Mouse (Mus musculus): ENCODE measurements around the gene Dvl3.

DNA sequence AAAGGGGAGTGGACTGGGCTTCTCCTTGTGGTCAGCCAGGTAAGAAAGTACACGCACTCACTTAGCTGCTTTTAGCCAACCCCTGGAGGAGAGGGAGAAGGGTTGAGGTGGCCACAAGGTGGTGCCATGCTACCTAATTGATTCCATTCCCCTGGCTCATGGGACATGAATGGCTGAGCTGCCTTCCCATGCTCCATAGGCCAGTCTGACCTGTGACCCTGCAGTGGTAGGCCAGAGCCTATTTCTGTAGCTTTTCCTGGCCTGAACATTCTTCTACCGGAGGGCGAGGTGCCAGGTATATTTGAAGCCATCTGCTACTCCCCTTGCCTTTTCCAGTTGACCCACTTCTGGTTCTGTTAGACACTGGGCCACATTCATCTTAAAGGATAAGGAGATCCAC, 7.4 kb upstream of the Dvl3 start:
- TF ChIP-seq CTCF (IDR thresholded peaks at IDR 0.05; ENCODE audit: low read depth, low read length) (peak; percentile 62), POLR2A (IDR thresholded peaks at IDR 0.05; ENCODE audit: extremely low read depth, insufficient read depth, low read length) (no peak)

Measured in liver, adult 2 months (tissue).